Mouse (Mus musculus) embryonic fibroblast, embryonic 13.5 days (primary cell): Measurements from ENCODE around the gene Ppp1r12b. TPM values are rescaled to one million over a fixed set of nuclear protein-coding genes. Genes with fewer than 3 reads are reported as not detected.
A peak's percentile ranks its signal among the peaks of the same experiment; 100 is the strongest.

Experiments used
- H3K27ac ChIP-seq: 2 replicates; pipeline ENCODE4 v1.5.1; 2012; ENCODE audit warnings: low read length, control low read depth, inconsistent platforms; ENCODE audit not compliant: insufficient read depth
- H3K4me1 ChIP-seq: 2 replicates; pipeline ENCODE4 v1.6.1; 2011; ENCODE audit warnings: low read length; ENCODE audit not compliant: control insufficient read depth, insufficient read depth
- H3K4me3 ChIP-seq: 2 replicates; pipeline ENCODE4 v1.5.1; 2011; ENCODE audit warnings: mild to moderate bottlenecking, control low read depth, low read length; ENCODE audit not compliant: insufficient read depth
- CTCF ChIP-seq: IDR thresholded peaks from 2 replicates; pipeline ENCODE4 v1.5.1; 2011; ENCODE audit warnings: mild to moderate bottlenecking, control low read depth, low read length, moderate library complexity, borderline replicate concordance; ENCODE audit not compliant: insufficient read depth
- POLR2A ChIP-seq: IDR thresholded peaks from 2 replicates; pipeline ENCODE4 v1.6.1; 2011; ENCODE audit warnings: low read depth, mild to moderate bottlenecking, control low read depth, low read length, moderate library complexity
- polyA plus RNA-seq: library from polyadenylated mRNA; stranded (reverse); fragments of >200 nt; gene quantifications from 2 replicates; pipeline ENCODE4 v1.2.4, GENCODE M21; 2011; ENCODE audit warnings: low read depth; ENCODE audit not compliant: missing spikeins, insufficient read length

The Ppp1r12b gene
- polyA plus RNA-seq, 1 experiment = 20.3 TPM

- TF ChIP-seq CTCF (no peak), POLR2A (no peak)
- H3K4me1 ChIP-seq = peaks cover 10% of the 10 kb centered on the region; the same call in 1 of the 2 replicates
- no peak overlapping the region for H3K4me3 ChIP-seq
- H3K27ac ChIP-seq = no peak overlapping the region
These were observed 199.4 kb downstream of the Ppp1r12b start for GRCm38 (mm10) chr1:134756190-134756873.

GRCm38 (mm10) chr1:134755548-134756189 lies 200.1 kb downstream of the Ppp1r12b start:
- Histone ChIP-seq H3K4me3 (no peak overlapping the region), H3K4me1 (peaks cover 10% of the 10 kb centered on the region; the same call in 1 of the 2 replicates), H3K27ac (no peak overlapping the region)
- TF ChIP-seq POLR2A (no peak), CTCF (no peak)

- H3K27ac ChIP-seq = no peak overlapping the region
- H3K4me3 ChIP-seq = no peak overlapping the region
- TF ChIP-seq POLR2A (no peak), CTCF (no peak)
- peaks cover 11% of the 10 kb centered on the region for H3K4me1 ChIP-seq
These were observed 200.9 kb downstream of the Ppp1r12b start for GRCm38 (mm10) chr1:134754818-134755217.

GRCm38 (mm10) chr1:134753751-134754630 lies 201.8 kb downstream of the Ppp1r12b start:
- no peak for TF ChIP-seq CTCF
- no peak for TF ChIP-seq POLR2A
- H3K4me1 ChIP-seq = peaks cover 13% of the 10 kb centered on the region
- H3K4me3 ChIP-seq = no peak overlapping the region
- 0 out of 2 replicates have a peak overlapping the region, but pooled peaks have one; percentile 5 for H3K27ac ChIP-seq

GRCm38 (mm10) chr1:134752447-134752846 lies 203.3 kb downstream of the Ppp1r12b start:
- H3K27ac ChIP-seq = no peak overlapping the region
- no peak overlapping the region for H3K4me3 ChIP-seq
- peaks cover 13% of the 10 kb centered on the region for H3K4me1 ChIP-seq
- TF ChIP-seq POLR2A (no peak), CTCF (no peak)

GRCm38 (mm10) chr1:134749889-134750288 lies 205.9 kb downstream of the Ppp1r12b start:
- no peak overlapping the region for H3K4me3 ChIP-seq
- no peak overlapping the region for H3K27ac ChIP-seq
- TF ChIP-seq POLR2A (no peak), CTCF (no peak)
- peaks cover 13% of the 10 kb centered on the region for H3K4me1 ChIP-seq

GRCm38 (mm10) chr1:134747236-134748174 lies 208.2 kb downstream of the Ppp1r12b start:
- Histone ChIP-seq H3K4me3 (no peak overlapping the region), H3K4me1 (peaks cover 3% of the 10 kb centered on the region), H3K27ac (no peak overlapping the region)
- TF ChIP-seq POLR2A (no peak), CTCF (no peak)

GRCm38 (mm10) chr1:134745648-134746047 lies 210.1 kb downstream of the Ppp1r12b start:
- Histone ChIP-seq H3K27ac (no peak overlapping the region), H3K4me1 (peaks cover 3% of the 10 kb centered on the region), H3K4me3 (no peak overlapping the region)
- peak; percentile 53; the same call in 1 of the 2 replicates for TF ChIP-seq CTCF
- TF ChIP-seq POLR2A = no peak
